Mouse (Mus musculus) lung, embryonic 15.5 days (tissue): Measurements from ENCODE around the gene Kdelc1. TPM values are rescaled to one million over a fixed set of nuclear protein-coding genes. Genes with fewer than 3 reads are reported as not detected.

Experiments used
- ATAC-seq: fragments of 200-750 bp; cut with Nextera tagmentation; 2 replicates; pipeline ENCODE4 v1.8.0; 2017; ENCODE audit warnings: moderate number of reproducible peaks, borderline replicate concordance; ENCODE audit not compliant: low FRiP score, low TSS enrichment; ENCODE audit errors: extremely low read depth
- H3K27ac ChIP-seq: fragments of 300-500 bp; sonication (generic); 2 replicates; pipeline ENCODE4 v1.5.1; 2015; ENCODE audit warnings: moderate library complexity, mild to moderate bottlenecking, inconsistent platforms
- H3K27me3 ChIP-seq: fragments of 300-500 bp; sonication (generic); 2 replicates; pipeline ENCODE4 v1.6.1; 2015; ENCODE audit warnings: inconsistent platforms
- H3K36me3 ChIP-seq: fragments of 300-500 bp; sonication (generic); 2 replicates; pipeline ENCODE4 v1.6.1; 2015; ENCODE audit warnings: inconsistent platforms
- H3K4me1 ChIP-seq: fragments of 300-500 bp; sonication (generic); 2 replicates; pipeline ENCODE4 v1.6.1; 2015; ENCODE audit warnings: inconsistent platforms
- H3K4me2 ChIP-seq: fragments of 300-500 bp; sonication (generic); 2 replicates; pipeline ENCODE4 v1.6.1; 2015; ENCODE audit warnings: inconsistent platforms, mild to moderate bottlenecking, moderate library complexity
- H3K4me3 ChIP-seq: fragments of 300-500 bp; sonication (generic); 2 replicates; pipeline ENCODE4 v1.5.1; 2015; ENCODE audit warnings: mild to moderate bottlenecking, inconsistent platforms
- H3K9ac ChIP-seq: fragments of 300-500 bp; sonication (generic); 2 replicates; pipeline ENCODE4 v1.6.1; 2015; ENCODE audit warnings: inconsistent platforms
- H3K9me3 ChIP-seq: fragments of 300-500 bp; sonication (generic); 2 replicates; pipeline ENCODE4 v1.6.1; 2016; ENCODE audit warnings: inconsistent platforms
- WGBS: fragments of 180-500 bp; shearing (Covaris S2); methylation state at CpG from one replicate; pipeline ENCODE4 v1.1.7; 2015; 5-methylcytosine and 5-hydroxymethylcytosine counted together
- polyA plus RNA-seq: library from polyadenylated mRNA; unstranded; fragments of >200 nt; fragmentation: Nextera tagmentation; extraction: Ambion mirVana; gene quantifications from 2 replicates; pipeline ENCODE4 v1.2.1, GENCODE M21; 2015

The Kdelc1 gene
- polyA plus RNA-seq: 60.7 and 62.1 TPM in 2 replicates

DNA sequence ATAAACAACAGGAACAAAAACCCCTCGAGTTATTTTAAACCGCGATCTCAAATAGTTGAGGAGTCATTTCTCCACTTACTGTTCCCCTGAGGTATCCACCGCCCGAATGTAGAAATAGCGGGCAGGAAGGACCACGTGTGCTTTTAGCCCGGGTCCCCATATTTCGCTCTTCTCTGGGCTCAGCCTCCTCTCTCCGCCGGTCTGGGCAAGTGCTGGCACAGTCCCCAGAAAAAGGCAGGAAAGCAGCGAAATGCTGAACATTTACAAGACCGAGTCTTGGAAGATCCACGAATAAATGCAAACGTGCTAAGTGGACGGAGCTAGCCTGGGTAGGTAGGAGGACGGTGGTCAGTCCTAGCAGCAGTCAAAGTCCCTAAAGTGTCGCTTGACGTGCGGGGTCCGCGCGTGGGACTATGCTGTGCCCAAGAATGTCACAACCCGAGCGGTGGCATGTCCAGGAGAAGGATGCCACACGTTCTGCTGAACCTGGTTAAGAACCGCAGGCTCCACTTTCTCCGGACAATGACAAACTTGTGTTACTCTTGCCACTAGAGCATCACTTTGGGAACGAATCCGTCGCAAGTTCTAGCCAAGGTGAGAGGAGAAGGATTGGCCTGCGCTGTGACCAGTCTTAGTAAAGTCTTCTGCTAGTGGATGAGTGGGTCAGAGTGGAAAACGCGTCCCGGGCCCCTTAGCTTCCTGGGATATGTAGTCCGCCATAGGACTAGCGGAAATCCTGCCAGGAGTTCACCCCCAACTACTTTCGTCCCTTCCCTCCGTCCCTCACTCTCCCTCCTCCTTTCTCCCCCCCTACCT, at the start of gene Kdelc1, which contains the start of gene Bivm:
Gene Kdelc1 (minus strand): TSS at position 570 of the 816 bp plus-strand sequence.
Gene Bivm (plus strand): TSS at position 719 of the 816 bp plus-strand sequence.
- H3K9ac ChIP-seq: peak within 1 kb of the TSS; percentile 74
- peak within 1 kb of the TSS; percentile 99 for H3K27ac ChIP-seq
- H3K4me3 ChIP-seq: peak within 1 kb of the TSS; percentile 75
- peak; percentile 96 for ATAC-seq
- H3K36me3 ChIP-seq: peaks cover 14% of the 10 kb centered on the region
- no peaks in the 10 kb centered on the region for H3K9me3 ChIP-seq
- H3K4me1 ChIP-seq: peaks cover 11% of the 10 kb centered on the region
- H3K27me3 ChIP-seq: no peaks in the 10 kb centered on the region
- under 1% methylated on average over 39 of the region's 39 CpGs for WGBS
- peak within 1 kb of the TSS; percentile 90 for H3K4me2 ChIP-seq

GRCm38 (mm10) chr1:44167859-44168383, 49.3 kb upstream of the Kdelc1 start:
- Histone ChIP-seq H3K9me3 (no peaks in the 10 kb centered on the region), H3K9ac (no peak overlapping the region), H3K27ac (no peak overlapping the region), H3K27me3 (no peaks in the 10 kb centered on the region), H3K4me1 (no peaks in the 10 kb centered on the region), H3K4me2 (no peak overlapping the region), H3K36me3 (peaks cover 65% of the 10 kb centered on the region), H3K4me3 (no peak overlapping the region)
- ATAC-seq: no peak
- 89% methylated on average over 3 of the region's 3 CpGs for whole genome bisulfite sequencing

DNA sequence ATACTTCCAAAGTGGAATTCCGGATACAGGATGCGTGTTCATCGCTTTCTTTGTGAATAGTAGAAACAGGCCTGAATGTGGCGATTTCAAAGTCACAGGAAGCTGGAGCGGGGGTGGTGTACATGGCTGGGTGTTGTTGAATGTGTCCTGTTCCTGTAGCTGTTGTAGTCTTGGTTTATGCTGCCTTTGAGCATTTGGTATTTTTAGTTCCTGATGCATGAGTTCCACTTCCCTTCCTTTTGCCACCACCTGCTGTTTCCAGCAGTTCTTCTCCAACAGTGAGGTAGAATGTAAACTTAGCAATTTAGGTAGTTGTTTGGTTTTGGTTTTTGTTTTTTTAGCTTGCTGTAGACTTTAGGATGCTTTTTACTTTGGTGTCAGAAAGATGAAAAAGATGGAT, 43.8 kb upstream of the Kdelc1 start:
- no peak overlapping the region for H3K4me2 ChIP-seq
- no peaks in the 10 kb centered on the region for H3K9me3 ChIP-seq
- H3K27me3 ChIP-seq: no peaks in the 10 kb centered on the region
- no peak for ATAC-seq
- peaks cover 72% of the 10 kb centered on the region for H3K36me3 ChIP-seq
- H3K9ac ChIP-seq: no peak overlapping the region
- no peaks in the 10 kb centered on the region for H3K4me1 ChIP-seq
- no peak overlapping the region for H3K27ac ChIP-seq
- no peak overlapping the region for H3K4me3 ChIP-seq
- 86% methylated on average over 5 of the region's 5 CpGs for WGBS

DNA sequence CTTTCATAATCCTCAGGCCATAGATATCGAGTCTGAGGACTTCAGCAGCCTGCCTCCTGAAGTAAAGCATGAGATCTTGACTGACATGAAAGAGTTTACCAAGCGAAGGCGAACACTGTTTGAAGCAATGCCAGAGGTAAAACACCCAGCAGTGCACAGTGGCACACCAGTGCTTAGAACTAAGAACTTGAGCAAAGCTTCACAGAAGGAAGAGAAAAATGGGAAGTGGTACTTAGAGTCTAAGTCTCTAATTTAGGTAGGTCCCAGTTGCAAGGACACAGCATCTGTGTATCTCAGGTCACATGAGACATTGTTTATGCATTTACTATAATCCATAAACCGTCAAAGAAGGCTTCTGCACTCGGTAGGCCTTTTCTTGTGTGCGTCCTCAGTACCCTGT, 43.2 kb upstream of the Kdelc1 start:
- Histone ChIP-seq H3K4me3 (no peak overlapping the region), H3K27ac (no peak overlapping the region), H3K36me3 (peaks cover 66% of the 10 kb centered on the region), H3K4me2 (no peak overlapping the region), H3K4me1 (no peaks in the 10 kb centered on the region), H3K9ac (no peak overlapping the region), H3K9me3 (no peaks in the 10 kb centered on the region), H3K27me3 (no peaks in the 10 kb centered on the region)
- WGBS: 89% methylated on average over 6 of the region's 6 CpGs
- ATAC-seq: no peak

DNA sequence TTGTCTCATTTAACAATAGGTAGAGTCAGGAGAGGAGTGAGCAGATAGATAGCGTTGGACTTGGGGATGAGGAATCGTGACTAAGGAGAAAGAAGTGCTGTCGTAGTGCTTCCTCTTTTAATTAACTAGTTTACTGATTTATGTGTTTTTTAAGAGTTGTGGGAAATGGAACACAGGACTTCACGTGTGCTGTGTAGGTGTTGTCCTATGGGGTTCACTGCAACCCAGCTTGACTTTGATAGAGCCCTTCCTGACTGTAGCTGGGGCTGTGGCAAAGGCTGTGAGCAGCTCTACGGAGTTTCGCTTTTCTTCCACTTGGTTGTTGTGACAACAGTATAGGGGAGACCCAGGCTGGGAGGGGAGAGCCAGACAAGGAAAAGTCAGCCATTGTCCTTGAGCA, 39.7 kb upstream of the Kdelc1 start:
- 89% methylated on average over 6 of the region's 6 CpGs for WGBS
- Histone ChIP-seq H3K4me1 (no peaks in the 10 kb centered on the region), H3K4me2 (no peak overlapping the region), H3K27me3 (no peaks in the 10 kb centered on the region), H3K27ac (no peak overlapping the region), H3K4me3 (no peak overlapping the region), H3K9me3 (no peaks in the 10 kb centered on the region), H3K36me3 (peaks cover 47% of the 10 kb centered on the region), H3K9ac (no peak overlapping the region)
- no peak for ATAC-seq

GRCm38 (mm10) chr1:44155287-44155686, 36.7 kb upstream of the Kdelc1 start:
- no peak overlapping the region for H3K9ac ChIP-seq
- no peaks in the 10 kb centered on the region for H3K4me1 ChIP-seq
- no peaks in the 10 kb centered on the region for H3K9me3 ChIP-seq
- ATAC-seq: no peak
- peaks cover 25% of the 10 kb centered on the region for H3K36me3 ChIP-seq
- no peaks in the 10 kb centered on the region for H3K27me3 ChIP-seq
- no peak overlapping the region for H3K4me2 ChIP-seq
- no peak overlapping the region for H3K27ac ChIP-seq
- WGBS: 91% methylated on average over 4 of the region's 4 CpGs
- no peak overlapping the region for H3K4me3 ChIP-seq

DNA sequence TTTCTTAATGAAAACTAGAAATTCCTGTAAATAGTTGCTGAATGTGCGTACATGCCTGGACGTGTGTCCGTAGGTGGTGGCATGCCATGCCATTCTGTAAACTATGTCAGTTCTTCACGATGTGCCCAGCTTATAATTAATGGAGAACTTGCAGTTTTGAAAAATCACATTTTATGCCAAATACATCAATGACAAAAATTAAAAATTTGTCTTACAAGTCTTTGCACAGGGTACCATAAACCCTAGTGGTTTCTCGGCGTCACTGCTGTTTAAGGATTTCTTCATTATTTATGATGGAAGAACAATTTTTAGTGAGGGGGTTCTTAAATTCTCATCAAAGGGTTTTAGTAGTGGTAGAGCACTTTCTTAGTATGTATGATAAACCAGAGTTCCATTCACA, 30.1 kb upstream of the Kdelc1 start:
- Histone ChIP-seq H3K36me3 (no peaks in the 10 kb centered on the region; the same call in 1 of the 2 replicates), H3K9ac (peak overlapping the region; percentile 97), H3K27ac (peak overlapping the region; percentile 97; the same call in 1 of the 2 replicates), H3K9me3 (no peaks in the 10 kb centered on the region), H3K4me1 (peaks cover 10% of the 10 kb centered on the region), H3K4me3 (peak overlapping the region; percentile 97), H3K27me3 (no peaks in the 10 kb centered on the region), H3K4me2 (peak overlapping the region; percentile 74)
- ATAC-seq: no peak
- 19% methylated on average over 6 of the region's 6 CpGs for WGBS

- Histone ChIP-seq H3K4me1 (peaks cover 10% of the 10 kb centered on the region), H3K4me3 (peak within 1 kb of the TSS; percentile 97), H3K9me3 (no peaks in the 10 kb centered on the region), H3K27ac (peak within 1 kb of the TSS; percentile 97), H3K27me3 (no peaks in the 10 kb centered on the region), H3K4me2 (peak within 1 kb of the TSS; percentile 74), H3K9ac (peak within 1 kb of the TSS; percentile 97), H3K36me3 (peaks cover 5% of the 10 kb centered on the region; the same call in 1 of the 2 replicates)
- ATAC-seq: peak; percentile 98
- WGBS: under 1% methylated on average over 66 of the region's 66 CpGs
Measured at GRCm38 (mm10) chr1:44147563-44148381, 29.2 kb upstream of the Kdelc1 start, which contains the start of gene Ercc5. Gene Ercc5, plus strand, starts transcription at chr1:44147744.

DNA sequence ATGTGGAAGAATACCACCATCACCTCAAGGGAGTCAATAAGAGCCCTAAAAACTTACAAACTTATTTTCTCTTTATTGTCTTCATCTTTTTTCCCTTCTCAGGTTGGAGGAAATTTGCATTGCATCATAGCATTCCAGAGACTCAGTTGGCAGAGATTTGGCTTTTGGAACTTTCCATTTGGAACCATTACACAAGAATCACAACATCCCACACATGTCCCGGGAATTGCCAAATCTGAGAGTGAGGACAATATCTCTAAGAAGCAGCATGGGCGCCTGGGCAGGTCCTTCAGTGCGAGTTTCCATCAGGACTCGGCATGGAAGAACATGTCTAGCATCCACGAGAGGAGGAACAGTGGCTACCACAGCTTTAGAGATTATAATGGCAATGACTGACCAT, 24.1 kb upstream of the Kdelc1 start:
- Histone ChIP-seq H3K4me1 (peaks cover 4% of the 10 kb centered on the region; the same call in 1 of the 2 replicates), H3K36me3 (peaks cover 21% of the 10 kb centered on the region), H3K9me3 (no peaks in the 10 kb centered on the region), H3K27ac (no peak overlapping the region), H3K4me2 (no peak overlapping the region), H3K9ac (no peak overlapping the region), H3K27me3 (no peaks in the 10 kb centered on the region), H3K4me3 (no peak overlapping the region)
- no peak for ATAC-seq
- 85% methylated on average over 5 of the region's 5 CpGs for WGBS

DNA sequence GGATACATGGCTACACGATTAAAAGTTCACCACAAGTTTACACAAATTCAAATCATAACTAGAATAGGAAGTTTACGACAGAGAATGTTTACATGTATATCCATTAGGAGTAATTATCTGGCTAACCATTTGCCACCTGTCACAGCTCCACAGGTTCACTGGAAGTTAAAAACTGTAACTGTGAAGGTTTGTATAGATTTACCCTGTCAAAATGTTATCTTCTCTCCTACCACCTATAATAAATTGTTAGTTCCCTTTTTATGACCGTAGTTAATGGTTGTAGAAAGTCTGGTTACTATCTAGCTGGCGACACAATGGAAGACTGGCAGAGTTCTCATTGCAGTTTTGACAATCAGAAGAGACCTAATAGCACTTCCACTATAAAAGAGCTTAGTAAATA, 21.6 kb upstream of the Kdelc1 start:
- no peak for ATAC-seq
- H3K4me2 ChIP-seq: no peak overlapping the region
- no peaks in the 10 kb centered on the region for H3K4me1 ChIP-seq
- peaks cover 27% of the 10 kb centered on the region for H3K36me3 ChIP-seq
- H3K4me3 ChIP-seq: no peak overlapping the region
- H3K27ac ChIP-seq: no peak overlapping the region
- 35% methylated on average over 4 of the region's 4 CpGs for WGBS
- no peaks in the 10 kb centered on the region for H3K27me3 ChIP-seq
- H3K9ac ChIP-seq: no peak overlapping the region
- no peaks in the 10 kb centered on the region for H3K9me3 ChIP-seq

DNA sequence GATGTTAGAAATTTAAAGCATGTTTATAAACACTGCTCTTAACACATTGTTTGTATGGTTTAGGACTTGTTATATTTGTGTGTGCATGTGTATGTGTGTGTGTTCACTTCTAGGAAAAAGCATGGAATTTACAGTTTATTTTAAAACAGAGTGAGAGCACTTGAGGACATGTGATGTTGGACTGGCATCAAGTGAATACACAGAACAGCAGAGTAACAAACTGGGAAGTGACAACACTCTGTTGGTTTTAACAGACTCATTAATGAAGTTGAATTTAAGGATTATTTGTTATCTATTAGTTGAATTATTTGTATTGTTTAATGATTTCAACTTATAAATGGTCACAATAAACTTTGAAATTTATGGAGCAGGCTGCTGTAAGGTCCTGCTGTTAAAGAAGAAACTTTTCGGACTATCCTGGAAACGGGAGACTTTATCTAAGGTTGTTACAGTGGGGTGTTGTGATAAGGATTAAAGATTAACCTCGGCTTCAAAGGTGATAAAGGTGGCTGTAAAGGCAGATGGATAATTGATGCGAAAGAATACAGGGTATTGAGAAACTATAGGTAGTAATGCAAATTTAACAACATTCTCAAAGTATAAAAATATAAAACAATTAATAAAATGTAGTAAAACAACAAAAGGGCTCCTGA, 11.4 kb upstream of the Kdelc1 start:
- Histone ChIP-seq H3K36me3 (peaks cover 27% of the 10 kb centered on the region), H3K9ac (no peak overlapping the region), H3K9me3 (no peaks in the 10 kb centered on the region), H3K27ac (no peak overlapping the region), H3K4me2 (no peak overlapping the region), H3K27me3 (no peaks in the 10 kb centered on the region), H3K4me3 (no peak overlapping the region), H3K4me1 (no peaks in the 10 kb centered on the region)
- ATAC-seq: no peak
- 52% methylated on average over 4 of the region's 4 CpGs for WGBS
